Mouse (Mus musculus) myocyte (in vitro differentiated cells): ENCODE data around the gene St6galnac4. TPM values are rescaled to one million over a fixed set of nuclear protein-coding genes. Genes with fewer than 3 reads are reported as not detected.

Source experiments
- H3K27me3 ChIP-seq: one replicate; pipeline ENCODE4 v1.6.1; 2011; ENCODE audit not compliant: control insufficient read depth, insufficient read depth, insufficient read length
- H3K36me3 ChIP-seq: one replicate; pipeline ENCODE4 v1.6.1; 2011; ENCODE audit not compliant: control insufficient read depth, insufficient read depth
- H3K4me2 ChIP-seq: one replicate; pipeline ENCODE4 v1.6.1; 2011; ENCODE audit warnings: low read depth, control low read depth
- H3K4me3 ChIP-seq: one replicate; pipeline ENCODE4 v1.5.1; 2011; ENCODE audit warnings: mild to moderate bottlenecking, control low read depth, moderate library complexity
- H3K79me2 ChIP-seq: one replicate; pipeline ENCODE4 v1.6.1; 2011; ENCODE audit not compliant: control insufficient read depth, insufficient read depth
- H3ac ChIP-seq: one replicate; pipeline ENCODE4 v1.6.1; 2011; ENCODE audit not compliant: control insufficient read depth, insufficient read length
- CEBPB ChIP-seq: IDR thresholded peaks from 2 replicates; pipeline ENCODE4 v1.6.1; 2011; ENCODE audit warnings: mild to moderate bottlenecking, moderate library complexity; ENCODE audit not compliant: poor library complexity, insufficient read depth, severe bottlenecking
- E2F4 ChIP-seq: IDR thresholded peaks from one replicate; pipeline ENCODE4 v1.6.1; 2011; ENCODE audit warnings: mild to moderate bottlenecking, control low read depth, moderate library complexity; ENCODE audit not compliant: insufficient read depth
- MAX ChIP-seq: IDR thresholded peaks from one replicate; pipeline ENCODE4 v1.6.1; 2011; ENCODE audit warnings: low read depth, mild to moderate bottlenecking, control low read depth
- MYOD1 ChIP-seq, 3 experiments: IDR thresholded peaks; one replicate each; pipeline ENCODE4 v1.6.1; 2011; ENCODE audit warnings: control low read depth in 2 of 3, low read depth in 2 of 3, mild to moderate bottlenecking in 2 of 3, moderate library complexity in 1 of 3; ENCODE audit not compliant: insufficient read length in 2 of 3, control insufficient read depth in 1 of 3
- MYOG ChIP-seq, 3 experiments: IDR thresholded peaks; one replicate each; pipeline ENCODE4 v1.6.1; 2011; ENCODE audit warnings: control low read depth in 2 of 3, low read depth in 2 of 3, mild to moderate bottlenecking in 2 of 3; ENCODE audit not compliant: insufficient read length in 2 of 3, control insufficient read depth in 1 of 3, insufficient read depth in 1 of 3
- POLR2A ChIP-seq: IDR thresholded peaks from one replicate; pipeline ENCODE4 v1.6.1; 2011; ENCODE audit warnings: low read depth, mild to moderate bottlenecking, control low read depth, moderate library complexity; ENCODE audit not compliant: insufficient read length
- POLR2AphosphoS2 ChIP-seq: IDR thresholded peaks from one replicate; pipeline ENCODE4 v1.6.1; 2011; ENCODE audit warnings: low read depth, control low read depth; ENCODE audit not compliant: insufficient read length
- REST ChIP-seq: IDR thresholded peaks from one replicate; pipeline ENCODE4 v1.6.1; 2011; ENCODE audit warnings: mild to moderate bottlenecking, control low read depth, moderate library complexity; ENCODE audit not compliant: insufficient read depth, insufficient read length
- SRF ChIP-seq: IDR thresholded peaks from one replicate; pipeline ENCODE4 v1.6.1; 2011; ENCODE audit warnings: low read depth; ENCODE audit not compliant: control insufficient read depth, insufficient read length
- TCF12 ChIP-seq: IDR thresholded peaks from one replicate; pipeline ENCODE4 v1.6.1; 2011; ENCODE audit warnings: mild to moderate bottlenecking, control low read depth; ENCODE audit not compliant: poor library complexity, insufficient read depth, severe bottlenecking
- TCF3 ChIP-seq: IDR thresholded peaks from one replicate; pipeline ENCODE4 v1.6.1; 2011; ENCODE audit warnings: low read depth, control low read depth; ENCODE audit not compliant: insufficient read length
- USF1 ChIP-seq: IDR thresholded peaks from one replicate; pipeline ENCODE4 v1.6.1; 2011; ENCODE audit warnings: low read depth, mild to moderate bottlenecking, control low read depth, moderate library complexity
- polyA plus RNA-seq: library from polyadenylated mRNA; unstranded; fragments of >200 nt; fragmentation: generic; extraction: Trizol; gene quantifications from one replicate; pipeline ENCODE4 v1.2.1, GENCODE M21; 2012; ENCODE audit warnings: missing spikeins

The St6galnac4 gene
- polyA plus RNA-seq, 1 experiment: 75.4 TPM

DNA sequence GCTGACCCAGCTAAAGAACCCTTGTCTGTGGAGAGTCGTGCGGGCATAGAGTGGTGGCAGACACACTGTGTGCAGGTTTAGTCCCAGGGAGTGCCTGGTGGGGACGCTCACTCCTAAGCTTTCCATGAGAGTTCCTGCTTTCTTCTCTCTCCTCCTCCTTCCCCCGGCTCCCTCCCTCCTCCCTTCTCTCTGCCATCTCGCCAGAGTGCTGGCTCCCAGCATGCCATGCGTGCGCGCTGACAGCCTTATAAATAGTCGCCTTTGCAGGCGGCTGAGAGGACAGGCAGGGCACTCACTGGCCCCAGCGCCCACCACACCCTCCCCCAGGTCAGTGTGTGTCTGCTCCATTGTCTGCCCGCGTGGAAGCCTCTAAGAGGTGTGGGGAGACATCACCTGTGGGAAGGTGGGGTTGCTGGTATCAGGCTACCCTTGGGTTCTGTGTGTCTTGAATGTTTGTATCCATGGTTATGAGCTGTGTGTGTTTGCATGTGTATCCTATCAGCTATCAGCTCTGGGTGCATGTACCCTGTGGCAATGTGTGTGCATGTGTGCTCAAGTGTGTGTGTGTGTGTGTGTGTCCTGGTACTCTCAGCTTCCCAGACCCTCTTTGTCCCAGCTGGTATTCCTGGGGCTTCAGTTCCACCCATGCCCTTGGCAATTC lies 38.4 kb downstream of the St6galnac4 start:
- no peaks in the 10 kb centered on the region for H3K27me3 ChIP-seq
- peak in 1 of 3 experiments; percentile 3 for TF ChIP-seq MYOD1 (IDR thresholded peaks at IDR 0.05; ENCODE audit: control insufficient read depth in 1 of 3, insufficient read length in 2 of 3, low read depth in 2 of 3)
- TF ChIP-seq MAX: no peak
- peak in 1 of 3 experiments; percentile 14 for TF ChIP-seq MYOG (IDR thresholded peaks at IDR 0.05; ENCODE audit: control insufficient read depth in 1 of 3, insufficient read depth in 1 of 3, insufficient read length in 2 of 3, low read depth in 2 of 3)
- peak; percentile 76 for TF ChIP-seq POLR2A
- no peak overlapping the region for H3ac ChIP-seq
- no peaks in the 10 kb centered on the region for H3K36me3 ChIP-seq
- peaks cover 9% of the 10 kb centered on the region for H3K79me2 ChIP-seq
- H3K4me2 ChIP-seq: peak overlapping the region; percentile 62
- H3K4me3 ChIP-seq: peak overlapping the region; percentile 9

GRCm38 (mm10) chr2:32625873-32626694 lies 39.2 kb downstream of the St6galnac4 start:
- TF ChIP-seq MYOG (IDR thresholded peaks at IDR 0.05; ENCODE audit: control insufficient read depth in 1 of 3, insufficient read depth in 1 of 3, insufficient read length in 2 of 3, low read depth in 2 of 3) (peak; percentile 77 to 97 (median 79)), USF1 (no peak), POLR2A (peak; percentile 49), E2F4 (no peak), TCF12 (peak; percentile 3), MAX (no peak), CEBPB (no peak), MYOD1 (IDR thresholded peaks at IDR 0.05; ENCODE audit: control insufficient read depth in 1 of 3, insufficient read length in 2 of 3, low read depth in 2 of 3) (peak; percentile 62 to 91 (median 81)), SRF (peak; percentile 66), REST (no peak), POLR2AphosphoS2 (peak; percentile 29), TCF3 (no peak)
- Histone ChIP-seq H3K4me2 (peak overlapping the region; percentile 62), H3K4me3 (peak overlapping the region; percentile 9), H3K79me2 (peaks cover 9% of the 10 kb centered on the region), H3K36me3 (no peaks in the 10 kb centered on the region), H3K27me3 (no peaks in the 10 kb centered on the region), H3ac (no peak overlapping the region)

GRCm38 (mm10) chr2:32627266-32628043 lies 40.6 kb downstream of the St6galnac4 start:
- Histone ChIP-seq H3K79me2 (peaks cover 9% of the 10 kb centered on the region), H3K4me3 (peak overlapping the region; percentile 28), H3ac (no peak overlapping the region), H3K4me2 (peak overlapping the region; percentile 88), H3K27me3 (no peaks in the 10 kb centered on the region), H3K36me3 (no peaks in the 10 kb centered on the region)
- TF ChIP-seq E2F4 (no peak), POLR2AphosphoS2 (no peak), TCF12 (no peak), MAX (no peak), USF1 (no peak), MYOG (IDR thresholded peaks at IDR 0.05; ENCODE audit: control insufficient read depth in 1 of 3, insufficient read depth in 1 of 3, insufficient read length in 2 of 3, low read depth in 2 of 3) (no peak), TCF3 (no peak), POLR2A (no peak), CEBPB (no peak), MYOD1 (IDR thresholded peaks at IDR 0.05; ENCODE audit: control insufficient read depth in 1 of 3, insufficient read length in 2 of 3, low read depth in 2 of 3) (no peak), REST (no peak), SRF (no peak)

GRCm38 (mm10) chr2:32628044-32628550 lies 41.2 kb downstream of the St6galnac4 start:
- H3K27me3 ChIP-seq: no peaks in the 10 kb centered on the region
- TF ChIP-seq REST: no peak
- peak in 1 of 3 experiments; percentile 15 for TF ChIP-seq MYOD1 (IDR thresholded peaks at IDR 0.05; ENCODE audit: control insufficient read depth in 1 of 3, insufficient read length in 2 of 3, low read depth in 2 of 3)
- TF ChIP-seq POLR2A: no peak
- no peak for TF ChIP-seq TCF3
- no peaks in the 10 kb centered on the region for H3K36me3 ChIP-seq
- H3K4me2 ChIP-seq: peak overlapping the region; percentile 88
- peak overlapping the region; percentile 28 for H3K4me3 ChIP-seq
- no peak overlapping the region for H3ac ChIP-seq
- peaks cover 9% of the 10 kb centered on the region for H3K79me2 ChIP-seq
